Mouse (Mus musculus) left cerebral cortex, adult 18-20 months (tissue): ENCODE results near the gene Phospho1. TPM values are rescaled to one million over a fixed set of nuclear protein-coding genes. Genes with fewer than 3 reads are reported as not detected.
"Not testable (repeated sequence)": the region's sequence is repeated elsewhere in the genome, so short reads cannot be mapped to it uniquely, and the experiment has no call there.

Experiments
- DNase-seq, 2 experiments: peaks; one replicate each; pipeline ENCODE4 v3.0.0; 2021 to 2022; ENCODE audit warnings: low spot score in 2 of 2, mixed read lengths in 1 of 2
- total RNA-seq, 2 experiments: library from RNA; stranded (reverse); gene quantifications; 2 replicates each; pipeline ENCODE4 v1.2.3; 2021

The Phospho1 gene
- total RNA-seq, 2 experiments from 2014 or later = 65.2 to 87.4 TPM

DNA sequence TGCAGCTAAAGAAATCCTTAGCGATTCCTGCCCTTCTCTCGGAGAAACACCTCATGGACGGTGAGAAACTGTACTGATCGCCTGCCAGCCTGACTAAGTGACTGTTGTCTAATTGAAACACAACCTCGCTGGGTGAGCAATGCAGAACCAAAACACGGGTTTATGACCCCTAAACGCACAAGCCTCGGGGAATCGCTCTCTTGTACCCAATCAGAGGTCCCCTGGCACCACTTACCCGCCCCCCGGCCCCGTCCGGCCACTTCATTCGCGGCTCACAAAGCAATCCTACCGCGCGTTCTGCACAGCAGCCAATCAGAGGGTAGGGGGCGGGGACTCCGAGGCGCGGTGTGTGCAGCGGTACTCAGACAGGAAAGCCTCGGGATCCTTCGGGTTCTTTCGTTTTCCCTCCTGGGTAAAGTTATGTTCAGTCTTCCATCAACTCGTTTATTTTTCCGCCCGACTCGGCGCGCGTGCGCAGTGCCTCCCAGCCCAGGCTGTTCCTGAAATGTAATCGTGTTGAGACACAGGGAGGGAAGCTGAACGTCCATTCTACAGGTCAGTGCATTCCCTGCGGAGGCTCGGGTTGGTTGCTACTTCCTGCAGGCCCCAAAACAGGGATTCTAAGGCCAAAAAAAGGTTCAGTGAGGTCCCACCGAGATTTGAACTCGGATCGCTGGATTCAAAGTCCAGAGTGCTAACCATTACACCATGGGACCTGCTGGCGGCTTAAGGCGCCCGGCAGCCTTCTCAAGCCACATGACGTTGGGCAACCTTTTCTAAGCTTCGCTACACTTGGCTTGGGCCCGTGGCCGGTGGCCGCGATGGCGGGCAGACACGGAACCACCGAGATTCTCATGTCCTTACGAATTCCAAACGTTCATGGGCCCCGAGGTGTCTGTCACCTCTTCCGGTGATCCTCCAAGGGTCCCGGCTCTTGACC, 34.5 kb downstream of the Phospho1 start:
- peak; percentile 95 to 96 for DNase-seq

DNA sequence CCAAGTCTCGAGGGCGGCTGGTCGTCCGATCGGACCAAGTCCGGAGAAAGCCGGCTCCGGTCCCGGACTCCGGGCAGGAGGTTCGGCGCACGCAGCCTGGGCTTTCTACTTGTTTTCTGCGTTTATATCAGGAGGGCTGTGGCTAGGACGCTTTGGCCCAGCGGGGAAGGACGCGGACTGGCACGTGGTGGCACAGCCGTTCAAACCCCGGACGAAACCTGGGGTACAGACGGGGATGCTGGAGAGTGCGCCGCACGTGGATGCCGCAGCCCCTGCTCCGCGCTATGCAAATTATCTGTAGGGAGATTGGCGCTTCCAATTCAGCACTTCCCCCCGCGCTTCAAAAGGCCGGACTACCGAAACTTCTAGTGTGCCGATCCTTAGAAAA, 35.2 kb downstream of the Phospho1 start:
- peak in 1 of 2 experiments; percentile 54 for DNase-seq

DNA sequence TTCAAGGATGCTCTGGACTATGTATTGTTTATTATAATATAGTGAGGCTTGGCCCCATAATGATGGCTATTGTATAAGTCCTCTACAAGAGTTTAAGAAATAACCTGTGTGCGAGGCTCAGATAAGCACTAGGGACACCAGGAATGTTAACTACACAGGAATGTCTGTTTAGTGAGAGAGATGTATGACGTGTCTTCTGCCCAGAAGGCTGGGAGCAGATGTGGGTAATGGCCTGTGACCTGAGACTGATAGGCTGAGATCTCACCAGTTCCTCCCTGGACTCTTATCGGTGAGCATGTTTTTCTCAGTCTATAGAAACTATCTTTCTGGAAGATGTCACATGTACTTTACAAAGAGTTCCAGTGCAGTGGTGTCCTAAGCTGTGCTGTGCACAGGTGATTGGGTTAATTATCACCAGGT, 35.8 kb downstream of the Phospho1 start:
- no peak for DNase-seq

GRCm38 (mm10) chr11:95861397-95861796, 37.1 kb downstream of the Phospho1 start:
- DNase-seq = no peak

GRCm38 (mm10) chr11:95869442-95869841, 45.1 kb downstream of the Phospho1 start:
- DNase-seq = no peak

- DNase-seq = no peak
Measured at GRCm38 (mm10) chr11:95869918-95870470, 45.7 kb downstream of the Phospho1 start.

DNA sequence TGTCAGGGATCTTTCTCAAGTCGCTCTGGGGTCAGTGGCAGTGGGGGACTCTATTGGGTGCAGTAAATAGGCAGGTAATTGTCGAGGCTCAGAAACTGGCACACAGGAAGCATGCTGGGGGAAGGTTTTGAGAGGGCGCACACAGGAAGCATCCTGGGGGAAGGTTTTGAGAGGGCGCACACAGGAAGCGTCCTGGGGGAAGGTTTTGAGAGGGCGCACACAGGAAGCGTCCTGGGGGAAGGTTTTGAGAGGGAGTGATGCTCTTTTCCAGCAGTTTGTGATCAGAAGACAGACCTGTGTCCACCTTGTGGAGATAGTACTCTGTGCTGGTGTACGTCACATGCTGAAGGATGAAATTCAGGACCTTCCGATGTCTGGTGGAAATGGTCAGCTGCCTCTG, 51.5 kb downstream of the Phospho1 start:
- DNase-seq = no peak

- peak; percentile 49 to 64 for DNase-seq
Measured at GRCm38 (mm10) chr11:95876296-95876695, 52.0 kb downstream of the Phospho1 start.

DNA sequence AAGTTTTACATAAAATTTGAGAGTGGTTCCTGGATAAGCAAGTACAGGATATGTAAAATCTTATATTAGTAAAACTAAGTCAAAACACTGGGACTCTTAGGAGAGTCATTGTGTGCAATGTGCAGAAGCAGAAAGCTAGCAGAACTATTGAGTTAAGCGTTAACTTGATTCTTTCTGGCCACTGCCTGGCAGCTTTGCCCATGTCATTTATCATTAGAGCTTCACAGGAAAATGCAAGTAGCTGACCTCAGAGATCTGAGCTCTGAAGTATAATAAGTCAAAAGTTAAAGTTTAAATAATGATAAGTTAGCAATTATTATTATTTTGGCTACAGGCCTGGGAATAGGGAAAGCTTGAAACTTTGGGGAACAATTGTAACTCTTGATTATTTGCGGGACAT, 55.6 kb downstream of the Phospho1 start:
- not testable (repeated sequence) for DNase-seq

Other genes starting within 250 kb of the Phospho1 start
- 1 to 10 TPM; 1.1 to 1.7 TPM for gene Ngfr, start 236.8 kb upstream of the Phospho1 start, total RNA-seq
- gene Phb, start 157.5 kb upstream of the Phospho1 start, total RNA-seq = 100 to 1,000 TPM in 1 of 2 experiments, 10 to 100 TPM in 1; 87.4 to 103 TPM
- 10 to 100 TPM; 37.8 to 41.1 TPM for gene Zfp652, start 111.8 kb upstream of the Phospho1 start, total RNA-seq
- 1 to 10 TPM; 1.2 to 1.3 TPM for gene B130006D01Rik, start 100.9 kb upstream of the Phospho1 start, total RNA-seq
- 1 to 10 TPM; 2.8 to 4.5 TPM for gene Gngt2, start 12.7 kb downstream of the Phospho1 start, total RNA-seq
- 1 to 10 TPM; 7.3 to 8.0 TPM for gene Abi3, start 18.0 kb downstream of the Phospho1 start, total RNA-seq
- not detected for gene B4galnt2, start 90.4 kb downstream of the Phospho1 start, total RNA-seq
- under 1 TPM in 1 of 2 experiments, not detected in 1; 0.37 TPM for gene Igf2bp1, start 181.4 kb downstream of the Phospho1 start, total RNA-seq
- not detected for gene Gip, start 200.0 kb downstream of the Phospho1 start, total RNA-seq
- gene Snf8, start 210.4 kb downstream of the Phospho1 start, total RNA-seq = 100 to 1,000 TPM; 104 to 106 TPM
- gene Ube2z, start 240.9 kb downstream of the Phospho1 start, total RNA-seq = 10 to 100 TPM; 61.9 to 63.1 TPM